Mouse (Mus musculus): ENCODE results near the gene Ostn.

Gene Ostn

GRCm38 (mm10) chr16:27387634-27388611 is 80.6 kb downstream of the Ostn start:
- no peak for ATAC-seq (ENCODE audit: low TSS enrichment)

- ATAC-seq (ENCODE audit: low TSS enrichment) = peak; percentile 70
Measured at GRCm38 (mm10) chr16:27388761-27389451, 81.6 kb downstream of the Ostn start, which contains the start of gene Ccdc50. Gene Ccdc50, plus strand, starts transcription at chr16:27388869.

- no peak; the same call in 1 of the 2 replicates for ATAC-seq (ENCODE audit: low TSS enrichment)
Measured at GRCm38 (mm10) chr16:27389534-27390282, 82.4 kb downstream of the Ostn start.

GRCm38 (mm10) chr16:27390306-27390705 is 83.0 kb downstream of the Ostn start:
- no peak for ATAC-seq (ENCODE audit: low TSS enrichment)

GRCm38 (mm10) chr16:27391845-27392244 is 84.6 kb downstream of the Ostn start:
- ATAC-seq (ENCODE audit: low TSS enrichment) = no peak

- ATAC-seq (ENCODE audit: low TSS enrichment) = peak; percentile 42; the same call in 1 of the 2 replicates
Measured at GRCm38 (mm10) chr16:27395251-27396037, 88.2 kb downstream of the Ostn start.

GRCm38 (mm10) chr16:27396951-27397350 is 89.7 kb downstream of the Ostn start:
- ATAC-seq (ENCODE audit: low TSS enrichment) = no peak

GRCm38 (mm10) chr16:27399026-27399718 is 91.9 kb downstream of the Ostn start:
- no peak for ATAC-seq (ENCODE audit: low TSS enrichment)

- ATAC-seq (ENCODE audit: low TSS enrichment) = no peak
Measured at GRCm38 (mm10) chr16:27399719-27400253, 92.5 kb downstream of the Ostn start.

Measured in frontal cortex, adult (tissue).